40 mouse cellular contexts compared by ENCODE assay signal in genomic region chr2:104699659-104700058, GRCm38 (mm10). TPM values are rescaled to one million over a fixed set of nuclear protein-coding genes. Genes with fewer than 3 reads are reported as not detected.
A peak's percentile ranks its signal among the peaks of the same experiment; 100 is the strongest.
DNase-seq lines count a peak whose midpoint lies in the region; ATAC-seq lines count a peak whose summit lies in the region.
"Had no signal": no experiment of that assay in that cellular context is flagged by ENCODE, and none has a peak within 500 bp of the region (broad histone marks: within the 10 kb centered on the region; RNA-seq: fewer than 3 reads in every experiment).

No protein-coding gene starts in this region.

- no peak overlapping the region for H3K27ac ChIP-seq in limb, embryonic 13.5 days
- no peak overlapping the region for H3K27ac ChIP-seq in limb, embryonic 10.5 days
- 0 out of 2 replicates have a peak overlapping the region, but pooled peaks have one; percentile 39 for H3K27ac ChIP-seq in embryonic facial prominence, embryonic 15.5 days (replicated peaks)
- H3K27ac ChIP-seq: forebrain, embryonic 10.5 days; forebrain, embryonic 15.5 days; hindbrain, embryonic 14.5 days; liver, embryonic 14.5 days; macrophage; midbrain, embryonic 13.5 days; neural tube, embryonic 13.5 days had no signal

- H3K9ac ChIP-seq in limb, embryonic 13.5 days: no peak overlapping the region
- no peak overlapping the region for H3K9ac ChIP-seq in embryonic facial prominence, embryonic 15.5 days
- H3K9ac ChIP-seq: forebrain, embryonic 15.5 days; hindbrain, embryonic 14.5 days; liver, embryonic 14.5 days; midbrain, embryonic 13.5 days; neural tube, embryonic 13.5 days had no signal

- H3K36me3 ChIP-seq in limb, embryonic 13.5 days: peaks cover 17% of the 10 kb centered on the region
- H3K36me3 ChIP-seq in limb, embryonic 10.5 days: peaks cover 3% of the 10 kb centered on the region; the same call in 1 of the 2 replicates
- peaks cover 6% of the 10 kb centered on the region; the same call in 1 of the 2 replicates for H3K36me3 ChIP-seq in embryonic facial prominence, embryonic 15.5 days
- H3K36me3 ChIP-seq: G1E had no signal

- 52% methylated on average over 11 of the region's 11 CpGs for WGBS in limb, embryonic 13.5 days
- 85% methylated on average over 11 of the region's 11 CpGs for WGBS in limb, embryonic 10.5 days
- 54% methylated on average over 11 of the region's 11 CpGs for WGBS in embryonic facial prominence, embryonic 15.5 days

- H3K4me3 ChIP-seq in limb, embryonic 13.5 days: no peak overlapping the region
- H3K4me3 ChIP-seq in limb, embryonic 10.5 days: no peak overlapping the region
- no peak overlapping the region for H3K4me3 ChIP-seq in embryonic facial prominence, embryonic 15.5 days (replicated peaks)
- H3K4me3 ChIP-seq: forebrain, embryonic 10.5 days; forebrain, embryonic 15.5 days; midbrain, embryonic 13.5 days; neural tube, embryonic 13.5 days had no signal

- H3K4me1 ChIP-seq in limb, embryonic 13.5 days: no peaks in the 10 kb centered on the region
- no peaks in the 10 kb centered on the region for H3K4me1 ChIP-seq in limb, embryonic 10.5 days
- no peaks in the 10 kb centered on the region for H3K4me1 ChIP-seq in embryonic facial prominence, embryonic 15.5 days
- H3K4me1 ChIP-seq: forebrain, embryonic 10.5 days; forebrain, embryonic 15.5 days; midbrain, embryonic 13.5 days; neural tube, embryonic 13.5 days had no signal

- H3K9me3 ChIP-seq in limb, embryonic 13.5 days: no peaks in the 10 kb centered on the region
- H3K9me3 ChIP-seq in limb, embryonic 10.5 days (replicated peaks): no peaks in the 10 kb centered on the region
- no peaks in the 10 kb centered on the region for H3K9me3 ChIP-seq in embryonic facial prominence, embryonic 15.5 days (replicated peaks)
- H3K9me3 ChIP-seq: forebrain, embryonic 10.5 days; forebrain, embryonic 15.5 days; G1E; midbrain, embryonic 13.5 days; neural tube, embryonic 13.5 days had no signal

- no peak for DNase-seq in frontal cortex, postnatal 25 days (ENCODE audit: low spot score in 2 of 2)
- no peak for DNase-seq in limb, embryonic 10.5 days (ENCODE audit: low spot score)
- peak; percentile 13 for DNase-seq in skeletal muscle tissue, adult 2 months (ENCODE audit: low read depth, low spot score)
- no peak for DNase-seq in cerebellum, adult 9-10 months
- DNase-seq in heart, postnatal 36 days: no peak
- DNase-seq: adrenal gland, postnatal 14 days; cerebellum, adult 11 months; cerebellum, adult 9-11 months; kidney, adult 18-20 months; kidney, postnatal 4 days; liver; lung, adult 2 months; lung, postnatal 10 days; right cerebral cortex, postnatal 4 days; thymus, postnatal 14 days had no signal

- H3K27me3 ChIP-seq in limb, embryonic 13.5 days: no peaks in the 10 kb centered on the region
- no peaks in the 10 kb centered on the region for H3K27me3 ChIP-seq in limb, embryonic 10.5 days (ENCODE audit: low read depth, poor library complexity, severe bottlenecking)
- no peaks in the 10 kb centered on the region for H3K27me3 ChIP-seq in embryonic facial prominence, embryonic 15.5 days
- H3K27me3 ChIP-seq: CH12.LX; forebrain, embryonic 15.5 days; midbrain, embryonic 13.5 days; neural tube, embryonic 13.5 days; Patski had no signal

- intact Hi-C loops in heart, postnatal 36 days (cut with DNase I): no loop called here

- no peak overlapping the region for H3K4me2 ChIP-seq in limb, embryonic 13.5 days (replicated peaks)
- no peak overlapping the region for H3K4me2 ChIP-seq in embryonic facial prominence, embryonic 15.5 days (replicated peaks)
- H3K4me2 ChIP-seq: forebrain, embryonic 15.5 days; heart, embryonic 11.5 days; hindbrain, embryonic 14.5 days; midbrain, embryonic 13.5 days; neural tube, embryonic 13.5 days had no signal

- peak; percentile 38 for ATAC-seq in frontal cortex, adult (ENCODE audit: low TSS enrichment)
- peak; percentile 36; the same call in 1 of the 2 replicates for ATAC-seq in limb, embryonic 13.5 days (ENCODE audit: low FRiP score, low read depth)
- ATAC-seq in embryonic facial prominence, embryonic 15.5 days (ENCODE audit: insufficient number of reproducible peaks, low FRiP score, low TSS enrichment, low read depth): no peak
- ATAC-seq: forebrain, embryonic 15.5 days; midbrain, embryonic 13.5 days; Patski had no signal

RNA-seq across cellular contexts. Expression of gene Tcp11l1, which starts 12.3 kb away (rescaled TPM):
- polyA plus RNA-seq in limb, embryonic 13.5 days (2015; fragmentation: Nextera tagmentation; extraction: Ambion mirVana): 66.1 and 69.4 TPM in 2 replicates
- polyA plus RNA-seq in limb, embryonic 10.5 days (2016; fragmentation: Nextera tagmentation; extraction: Ambion mirVana): 35.0 and 52.5 TPM in 2 replicates
- 39.2 and 41.4 TPM in 2 replicates for polyA plus RNA-seq in embryonic facial prominence, embryonic 15.5 days (2015; fragmentation: Nextera tagmentation; extraction: Ambion mirVana)
- 1 to 10 TPM; 7.1 to 7.2 TPM for total RNA-seq in heart, postnatal 36 days (2021)

RNA-seq across cellular contexts. Expression of gene Pin1rt1, which starts 16.5 kb away (rescaled TPM):
- polyA plus RNA-seq in limb, embryonic 13.5 days (2015; fragmentation: Nextera tagmentation; extraction: Ambion mirVana): 0.24 TPM in 1 of 2 replicates, not detected in the other
- polyA plus RNA-seq in limb, embryonic 10.5 days (2016; fragmentation: Nextera tagmentation; extraction: Ambion mirVana): 0.13 TPM in 1 of 2 replicates, not detected in the other
- polyA plus RNA-seq in embryonic facial prominence, embryonic 15.5 days (2015; fragmentation: Nextera tagmentation; extraction: Ambion mirVana): 0.24 TPM in 1 of 2 replicates, not detected in the other
- not detected for total RNA-seq in heart, postnatal 36 days (2021)
- total RNA-seq: adrenal gland, postnatal 14 days; CH12.LX; common myeloid progenitor, adult 5-6 weeks; G1E; gastrocnemius, postnatal 4 days; hematopoietic stem cell, adult 5-6 weeks; layer of hippocampus, adult 8-10 months; layer of hippocampus, postnatal 25 days; left cerebral cortex, adult 8-10 months; left cerebral cortex, postnatal 36 days; megakaryocyte-erythroid progenitor cell, adult 5-6 weeks had no signal
- polyA plus RNA-seq: C2C12; G1E; heart, embryonic 11.5 days; heart, embryonic 16.5 days; hindbrain, embryonic 14.5 days; kidney, embryonic 16.5 days; liver, embryonic 14.5 days; lung, adult 2 months; macrophage; neural tube, embryonic 13.5 days had no signal

RNA-seq across cellular contexts. Expression of gene Depdc7, which starts 43.0 kb away (rescaled TPM):
- polyA plus RNA-seq in limb, embryonic 13.5 days (2015; fragmentation: Nextera tagmentation; extraction: Ambion mirVana): 5.2 and 5.3 TPM in 2 replicates
- 1.8 and 2.7 TPM in 2 replicates for polyA plus RNA-seq in limb, embryonic 10.5 days (2016; fragmentation: Nextera tagmentation; extraction: Ambion mirVana)
- polyA plus RNA-seq in embryonic facial prominence, embryonic 15.5 days (2015; fragmentation: Nextera tagmentation; extraction: Ambion mirVana): 7.7 and 9.0 TPM in 2 replicates
- 1 to 10 TPM in 1 of 2 experiments, under 1 TPM in 1; 0.95 to 1.9 TPM for total RNA-seq in heart, postnatal 36 days (2021)
- total RNA-seq: megakaryocyte-erythroid progenitor cell, adult 5-6 weeks had no signal
